Mouse (Mus musculus) forebrain, embryonic 13.5 days (tissue): ENCODE measurements around the gene Gm10570. TPM values are rescaled to one million over a fixed set of nuclear protein-coding genes. Genes with fewer than 3 reads are reported as not detected.

ENCODE experiments used
- ATAC-seq: fragments of 200-750 bp; cut with Nextera tagmentation; 2 replicates; pipeline ENCODE4 v1.8.0; 2017
- H3K27ac ChIP-seq: fragments of 300-500 bp; sonication (generic); 2 replicates; pipeline ENCODE4 v1.5.1; 2015; ENCODE audit warnings: inconsistent platforms, mild to moderate bottlenecking, moderate library complexity
- H3K27me3 ChIP-seq: fragments of 300-500 bp; sonication (generic); 2 replicates; pipeline ENCODE4 v1.6.1; 2015; ENCODE audit warnings: mild to moderate bottlenecking, inconsistent platforms
- H3K36me3 ChIP-seq: fragments of 300-500 bp; sonication (generic); 2 replicates; pipeline ENCODE4 v1.6.1; 2015; ENCODE audit warnings: mild to moderate bottlenecking, inconsistent platforms; ENCODE audit not compliant: poor library complexity, severe bottlenecking
- H3K4me1 ChIP-seq: fragments of 300-500 bp; sonication (generic); 2 replicates; pipeline ENCODE4 v1.6.1; 2015; ENCODE audit warnings: inconsistent platforms
- H3K4me2 ChIP-seq: fragments of 300-500 bp; sonication (generic); 2 replicates; pipeline ENCODE4 v1.6.1; 2015; ENCODE audit warnings: inconsistent platforms, mild to moderate bottlenecking, moderate library complexity
- H3K4me3 ChIP-seq: fragments of 300-500 bp; sonication (generic); 2 replicates; pipeline ENCODE4 v1.5.1; 2015; ENCODE audit warnings: mild to moderate bottlenecking, inconsistent platforms
- H3K9ac ChIP-seq: fragments of 300-500 bp; sonication (generic); 2 replicates; pipeline ENCODE4 v1.6.1; 2015; ENCODE audit warnings: mild to moderate bottlenecking, inconsistent platforms
- H3K9me3 ChIP-seq: fragments of 300-500 bp; sonication (generic); replicated peaks from 2 replicates; pipeline ENCODE4 v1.6.1; 2016; ENCODE audit warnings: inconsistent platforms
- WGBS: fragments of 180-500 bp; shearing (Covaris S2); methylation state at CpG from one replicate; pipeline ENCODE4 v1.1.7; 2015; 5-methylcytosine and 5-hydroxymethylcytosine counted together
- polyA plus RNA-seq: library from polyadenylated mRNA; unstranded; fragments of >200 nt; fragmentation: Nextera tagmentation; extraction: Ambion mirVana; gene quantifications from 2 replicates; pipeline ENCODE4 v1.2.1, GENCODE M21; 2015

The Gm10570 gene
- 0.72 TPM in 1 of 2 replicates, not detected in the other for polyA plus RNA-seq

DNA sequence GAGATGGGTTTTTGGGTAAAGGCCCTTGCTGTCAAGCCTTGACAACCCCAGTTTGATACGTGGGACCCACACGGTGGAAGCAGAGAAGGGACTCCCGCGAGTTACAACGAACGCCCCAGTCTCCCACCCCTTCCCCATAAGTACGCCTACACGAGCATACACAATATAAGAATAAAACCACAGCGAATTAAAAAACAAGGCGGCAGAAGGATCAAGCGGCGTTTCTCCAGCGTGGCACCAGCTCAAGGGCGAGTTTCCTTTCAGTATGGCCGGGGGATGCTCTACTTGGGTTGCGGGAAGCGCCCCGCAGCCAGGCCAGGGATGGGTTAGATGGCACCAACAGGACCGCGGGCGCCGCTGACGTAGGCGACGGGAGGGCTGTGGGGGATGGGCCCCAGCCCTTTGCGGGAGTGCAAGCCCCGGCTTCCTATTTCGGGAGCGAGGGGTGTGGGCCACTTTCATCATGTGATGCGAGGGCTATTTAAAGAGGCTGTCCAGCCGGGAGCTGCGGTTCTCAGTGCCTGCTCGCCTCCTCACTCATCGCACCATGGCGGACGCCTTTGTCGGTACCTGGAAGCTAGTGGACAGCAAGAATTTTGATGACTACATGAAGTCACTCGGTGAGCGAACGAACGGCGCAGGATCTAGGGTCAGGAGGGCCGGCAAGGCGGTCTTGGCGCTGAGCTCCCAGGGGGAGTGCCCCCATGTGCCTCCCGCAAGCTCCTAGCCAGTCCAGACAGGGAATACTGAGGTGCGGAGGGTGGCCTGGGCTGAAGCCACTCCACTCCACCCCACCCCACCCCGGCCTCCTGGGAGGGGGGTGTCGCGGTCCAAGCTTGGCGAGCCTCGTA is at the start of gene Gm10570, which contains the start of gene Fabp3:
TSS of gene Gm10570 (minus strand) at position 444 of the 851 bp plus-strand sequence.
TSS of gene Fabp3 (plus strand) at position 365 of the 851 bp plus-strand sequence.
- peak; percentile 68 for ATAC-seq
- H3K4me2 ChIP-seq, result peak within 1 kb of the TSS; percentile 91
- H3K4me3 ChIP-seq, result peak within 1 kb of the TSS; percentile 57
- H3K27ac ChIP-seq, result no peak within 1 kb of the TSS
- H3K4me1 ChIP-seq, result peaks cover 14% of the 10 kb centered on the region
- H3K27me3 ChIP-seq, result peaks cover 54% of the 10 kb centered on the region
- under 1% methylated on average over 52 of the region's 52 CpGs for WGBS
- H3K9ac ChIP-seq, result peak within 1 kb of the TSS; percentile 63
- H3K36me3 ChIP-seq, result peaks cover 2% of the 10 kb centered on the region
- H3K9me3 ChIP-seq, result no peaks in the 10 kb centered on the region

DNA sequence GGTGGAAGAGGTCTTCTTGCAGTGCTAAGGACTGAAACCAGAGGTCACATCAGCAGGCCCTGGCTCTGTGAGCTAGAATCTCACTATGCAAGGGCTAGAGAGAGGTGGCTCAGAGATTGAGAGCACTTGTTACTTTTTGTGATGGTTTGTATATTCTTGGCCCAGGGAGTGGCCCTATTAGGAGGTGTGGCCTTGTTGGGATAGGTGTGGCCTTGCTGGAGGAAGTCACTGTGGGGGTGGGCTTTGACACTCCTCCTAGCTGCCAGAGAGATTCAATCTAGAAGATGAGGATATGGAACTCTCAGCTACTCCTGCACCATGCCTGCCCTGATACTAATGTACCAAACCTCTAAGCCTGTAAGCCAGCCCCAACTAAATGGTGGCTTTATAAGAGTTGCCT is 49.5 kb upstream of the Gm10570 start:
- peaks cover 26% of the 10 kb centered on the region for H3K36me3 ChIP-seq
- peaks cover 24% of the 10 kb centered on the region for H3K4me1 ChIP-seq
- H3K27ac ChIP-seq, result no peak overlapping the region
- H3K9me3 ChIP-seq, result no peaks in the 10 kb centered on the region
- H3K9ac ChIP-seq, result no peak overlapping the region
- H3K4me2 ChIP-seq, result no peak overlapping the region
- no peak for ATAC-seq
- H3K4me3 ChIP-seq, result no peak overlapping the region
- no peaks in the 10 kb centered on the region for H3K27me3 ChIP-seq

DNA sequence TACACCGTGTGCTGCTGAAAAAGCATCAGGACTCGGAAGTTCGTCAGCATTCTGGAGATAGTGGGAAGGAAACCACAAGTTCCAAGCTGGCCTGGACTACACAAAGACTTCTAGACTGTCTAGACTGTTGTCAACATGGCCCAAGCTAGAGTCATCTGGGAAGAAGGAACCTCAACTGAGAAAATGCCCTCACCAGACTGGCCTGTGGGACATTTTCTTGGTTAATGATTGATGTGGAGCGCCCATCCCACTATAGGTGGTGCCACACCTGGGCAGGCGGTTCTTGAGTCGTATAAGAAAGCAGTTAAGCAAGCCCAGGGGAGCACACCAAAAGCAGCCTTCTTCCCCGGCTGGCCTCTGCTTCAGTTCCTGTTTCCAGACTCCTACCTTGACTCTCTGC is 44.1 kb upstream of the Gm10570 start:
- Histone ChIP-seq H3K4me3 (no peak overlapping the region), H3K27me3 (no peaks in the 10 kb centered on the region), H3K36me3 (peaks cover 73% of the 10 kb centered on the region), H3K4me1 (no peaks in the 10 kb centered on the region), H3K27ac (no peak overlapping the region), H3K9ac (no peak overlapping the region), H3K4me2 (no peak overlapping the region), H3K9me3 (no peaks in the 10 kb centered on the region)
- no peak for ATAC-seq
- 91% methylated on average over 7 of the region's 7 CpGs for WGBS

DNA sequence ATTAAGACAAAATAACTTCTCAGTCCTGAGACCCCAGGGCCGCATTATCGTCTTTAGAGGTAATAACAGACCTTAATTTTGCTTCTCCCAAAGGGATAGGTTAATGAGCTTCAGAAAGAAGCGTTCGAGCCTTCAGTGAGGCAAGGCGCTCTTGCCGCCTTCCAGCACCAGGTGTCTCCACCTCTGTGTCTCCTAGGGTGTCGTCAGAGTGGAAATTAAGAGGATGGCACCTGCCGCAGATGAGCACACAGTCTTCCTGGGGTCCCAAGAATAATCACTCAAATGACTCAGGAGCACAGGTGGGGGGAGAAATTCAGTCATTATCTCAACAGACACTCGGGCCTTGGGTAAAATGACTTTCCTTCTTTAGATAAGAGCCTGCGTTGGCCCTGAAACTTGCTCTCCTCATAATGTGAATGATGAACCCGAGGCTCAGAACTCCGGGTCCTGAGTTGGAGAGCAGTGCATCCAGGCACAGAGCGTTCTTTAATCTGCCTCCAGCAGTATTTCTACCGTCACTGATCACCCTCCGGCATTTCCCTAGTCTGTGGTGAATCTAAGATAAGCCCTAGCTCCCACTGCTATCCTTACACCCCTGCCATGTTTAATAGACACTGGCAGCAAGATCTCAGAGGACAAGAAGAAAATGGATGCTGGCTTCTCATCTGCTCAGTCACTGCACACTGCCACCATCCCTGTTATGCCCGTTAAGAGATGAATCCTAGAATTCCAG is 42.4 kb upstream of the Gm10570 start:
- 87% methylated on average over 16 of the region's 16 CpGs for WGBS
- H3K4me2 ChIP-seq, result no peak overlapping the region
- H3K27me3 ChIP-seq, result no peaks in the 10 kb centered on the region
- H3K9me3 ChIP-seq, result no peaks in the 10 kb centered on the region
- H3K4me1 ChIP-seq, result no peaks in the 10 kb centered on the region
- no peak overlapping the region for H3K27ac ChIP-seq
- H3K9ac ChIP-seq, result no peak overlapping the region
- no peak overlapping the region for H3K4me3 ChIP-seq
- H3K36me3 ChIP-seq, result peaks cover 72% of the 10 kb centered on the region
- no peak for ATAC-seq

DNA sequence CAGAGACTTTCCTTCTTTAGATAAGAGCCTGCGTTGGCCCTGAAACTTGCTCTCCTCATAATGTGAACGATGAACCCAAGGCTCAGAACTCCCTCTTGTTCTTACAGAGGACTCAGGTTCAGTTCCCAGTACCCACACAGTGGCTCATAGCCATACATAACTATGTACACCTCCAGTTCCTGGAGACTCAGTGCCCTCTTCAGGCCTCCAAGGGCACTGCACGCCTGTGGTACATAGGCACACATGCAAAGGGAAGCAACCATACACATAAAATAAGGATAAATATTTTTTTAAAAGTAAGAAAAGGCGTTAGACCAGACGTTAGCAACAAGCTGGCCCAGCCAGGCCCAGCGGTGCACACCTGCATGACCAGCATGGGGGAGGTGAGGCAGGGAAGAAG is 41.2 kb upstream of the Gm10570 start:
- H3K27ac ChIP-seq, result no peak overlapping the region
- H3K27me3 ChIP-seq, result no peaks in the 10 kb centered on the region
- H3K4me1 ChIP-seq, result no peaks in the 10 kb centered on the region
- no peak overlapping the region for H3K9ac ChIP-seq
- ATAC-seq, result no peak
- no peak overlapping the region for H3K4me3 ChIP-seq
- peaks cover 76% of the 10 kb centered on the region for H3K36me3 ChIP-seq
- no peak overlapping the region for H3K4me2 ChIP-seq
- 96% methylated on average over 6 of the region's 6 CpGs for WGBS
- no peaks in the 10 kb centered on the region for H3K9me3 ChIP-seq

DNA sequence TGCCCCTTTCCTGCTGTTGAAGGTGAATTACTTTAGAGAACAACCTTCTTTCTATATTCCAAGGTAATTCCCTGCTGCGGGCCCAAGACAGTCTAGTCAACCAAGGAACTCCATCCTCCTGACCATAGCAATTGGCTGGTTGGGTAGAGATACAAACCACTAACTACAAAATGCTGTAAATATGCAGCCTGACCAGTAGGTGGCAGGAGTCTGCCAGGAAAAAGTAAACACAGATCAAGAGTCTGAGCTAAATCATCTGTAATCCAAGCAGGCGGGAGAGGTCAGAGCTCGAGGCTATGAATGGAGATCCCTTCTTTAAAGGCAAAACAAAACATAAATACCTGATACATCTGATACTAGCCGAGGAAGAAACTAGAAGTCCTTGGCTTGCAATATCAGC is 33.2 kb upstream of the Gm10570 start:
- Histone ChIP-seq H3K4me1 (no peaks in the 10 kb centered on the region), H3K36me3 (peaks cover 38% of the 10 kb centered on the region), H3K4me3 (no peak overlapping the region), H3K4me2 (no peak overlapping the region), H3K27me3 (no peaks in the 10 kb centered on the region), H3K9ac (no peak overlapping the region), H3K27ac (no peak overlapping the region), H3K9me3 (no peaks in the 10 kb centered on the region)
- 24% methylated on average over 4 of the region's 4 CpGs for WGBS
- ATAC-seq, result 0 out of 2 replicates have a peak, but pooled peaks have one; percentile 48

DNA sequence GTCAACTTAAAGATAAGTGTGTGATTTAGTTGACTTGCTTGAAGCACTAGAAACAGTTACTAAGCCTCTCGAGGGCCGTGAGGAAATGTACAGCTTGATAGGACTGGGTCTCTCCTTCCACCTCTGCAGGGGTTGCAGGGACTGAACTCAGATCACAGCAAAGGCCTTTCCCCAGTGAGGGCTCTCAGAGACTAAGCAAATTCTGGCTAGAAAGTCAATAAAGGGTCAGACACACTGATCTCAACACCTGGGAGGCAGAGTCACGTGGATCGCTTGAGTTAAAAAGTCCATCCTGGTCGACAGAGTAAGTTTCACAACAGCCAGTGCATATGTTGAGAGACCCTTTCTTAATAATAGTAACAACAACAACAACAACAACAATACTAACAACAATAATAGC is 27.4 kb upstream of the Gm10570 start:
- H3K4me1 ChIP-seq, result no peaks in the 10 kb centered on the region
- no peaks in the 10 kb centered on the region for H3K27me3 ChIP-seq
- no peak for ATAC-seq
- H3K36me3 ChIP-seq, result peaks cover 51% of the 10 kb centered on the region
- no peak overlapping the region for H3K27ac ChIP-seq
- H3K4me3 ChIP-seq, result no peak overlapping the region
- WGBS, result 93% methylated on average over 5 of the region's 5 CpGs
- H3K9ac ChIP-seq, result no peak overlapping the region
- no peak overlapping the region for H3K4me2 ChIP-seq
- no peaks in the 10 kb centered on the region for H3K9me3 ChIP-seq

DNA sequence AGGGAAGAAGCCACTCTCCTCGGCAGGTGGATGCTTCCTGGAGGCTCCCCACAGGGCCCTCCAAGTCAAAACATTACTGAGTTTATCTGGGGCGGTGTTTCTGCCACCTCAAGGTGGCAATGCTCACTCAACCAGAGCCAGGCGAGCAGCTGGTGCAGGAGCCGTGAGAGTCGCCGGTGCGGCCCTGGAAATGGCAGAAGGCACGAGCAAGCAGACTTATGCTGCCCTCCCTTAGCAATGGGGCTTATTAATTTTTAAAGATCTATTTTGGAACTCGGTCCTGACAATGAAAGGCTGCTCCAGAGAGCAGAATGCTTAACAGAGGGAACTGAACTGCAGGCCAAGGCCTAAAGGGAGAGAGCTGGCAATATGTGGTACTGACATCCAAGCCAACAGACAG is 18.9 kb upstream of the Gm10570 start:
- Histone ChIP-seq H3K27me3 (no peaks in the 10 kb centered on the region), H3K4me2 (no peak overlapping the region), H3K4me1 (no peaks in the 10 kb centered on the region), H3K4me3 (no peak overlapping the region), H3K9ac (no peak overlapping the region), H3K9me3 (no peaks in the 10 kb centered on the region), H3K27ac (0 out of 2 replicates have a peak overlapping the region, but pooled peaks have one; percentile 3), H3K36me3 (peaks cover 69% of the 10 kb centered on the region)
- WGBS, result 89% methylated on average over 9 of the region's 9 CpGs
- no peak for ATAC-seq

DNA sequence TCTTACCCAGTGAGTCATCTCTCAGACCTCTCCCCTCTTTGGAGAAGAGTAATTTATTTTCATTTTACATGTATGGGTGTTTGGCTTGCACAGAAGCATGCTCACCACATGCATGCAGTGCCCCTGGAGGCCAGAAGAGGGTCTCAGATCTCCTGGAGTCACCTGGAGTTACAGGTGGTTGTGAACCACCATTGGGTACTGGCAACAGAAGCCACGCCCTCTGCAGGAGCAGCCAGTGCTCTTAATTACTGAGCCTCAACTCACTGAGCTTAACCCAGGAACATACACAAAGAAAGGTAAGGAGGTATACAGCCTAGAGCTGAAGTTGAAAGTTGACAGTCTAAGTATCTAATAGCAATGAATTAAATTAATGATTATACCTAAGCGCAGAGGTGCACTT is 17.0 kb upstream of the Gm10570 start:
- Histone ChIP-seq H3K4me2 (no peak overlapping the region), H3K27me3 (no peaks in the 10 kb centered on the region), H3K27ac (no peak overlapping the region), H3K4me3 (no peak overlapping the region), H3K9me3 (no peaks in the 10 kb centered on the region), H3K36me3 (peaks cover 80% of the 10 kb centered on the region), H3K9ac (no peak overlapping the region), H3K4me1 (no peaks in the 10 kb centered on the region)
- WGBS, result 94% methylated on average over 2 of the region's 2 CpGs
- ATAC-seq, result no peak

DNA sequence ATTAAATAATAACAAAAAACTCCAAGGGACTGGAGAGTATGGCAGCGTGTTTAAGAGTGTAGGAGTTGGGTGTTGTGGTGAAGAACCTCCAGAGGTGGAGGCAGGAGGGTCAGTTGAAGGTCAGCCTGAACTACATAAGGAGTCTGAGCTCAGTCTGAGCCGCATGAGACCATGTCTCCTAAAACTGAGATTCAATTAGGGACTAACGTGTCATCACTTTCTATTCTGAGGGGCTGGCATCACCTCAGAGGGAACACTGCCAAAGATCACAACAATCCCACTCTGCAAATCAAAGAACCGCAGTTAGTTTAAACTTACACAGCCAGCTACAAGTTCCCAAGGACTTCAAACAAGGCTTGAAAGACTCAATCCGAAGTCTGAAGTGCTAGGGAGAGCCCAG is 15.1 kb upstream of the Gm10570 start:
- no peak overlapping the region for H3K4me2 ChIP-seq
- H3K4me3 ChIP-seq, result no peak overlapping the region
- WGBS, result 72% methylated on average over 5 of the region's 5 CpGs
- no peak overlapping the region for H3K27ac ChIP-seq
- ATAC-seq, result no peak
- H3K36me3 ChIP-seq, result peaks cover 88% of the 10 kb centered on the region
- no peaks in the 10 kb centered on the region for H3K9me3 ChIP-seq
- no peak overlapping the region for H3K9ac ChIP-seq
- no peaks in the 10 kb centered on the region for H3K27me3 ChIP-seq
- no peaks in the 10 kb centered on the region for H3K4me1 ChIP-seq

DNA sequence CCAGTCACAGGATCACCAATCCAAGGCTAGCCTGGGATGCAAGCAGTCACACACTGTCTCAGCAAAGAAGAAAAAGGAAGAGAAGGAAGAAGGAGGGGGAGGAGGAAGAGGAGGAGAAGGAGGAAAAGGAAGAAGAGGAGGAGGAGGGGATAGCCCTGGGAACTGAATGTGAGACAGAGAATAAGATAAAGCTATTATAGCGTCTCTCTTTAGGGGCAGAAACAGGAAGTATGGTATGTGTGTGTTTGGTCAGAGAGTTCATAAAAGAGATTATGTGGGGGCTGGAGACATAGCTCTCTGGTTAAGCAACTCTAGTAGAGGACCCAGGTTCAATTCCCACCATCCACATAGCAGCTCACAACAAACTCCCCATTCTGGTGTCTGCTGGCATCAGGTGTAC is 14.7 kb upstream of the Gm10570 start:
- 85% methylated on average over 1 of the region's 1 CpGs for WGBS
- no peak for ATAC-seq
- Histone ChIP-seq H3K36me3 (peaks cover 89% of the 10 kb centered on the region), H3K4me1 (no peaks in the 10 kb centered on the region), H3K4me3 (no peak overlapping the region), H3K9ac (no peak overlapping the region), H3K27me3 (no peaks in the 10 kb centered on the region), H3K9me3 (no peaks in the 10 kb centered on the region), H3K4me2 (no peak overlapping the region), H3K27ac (no peak overlapping the region)

DNA sequence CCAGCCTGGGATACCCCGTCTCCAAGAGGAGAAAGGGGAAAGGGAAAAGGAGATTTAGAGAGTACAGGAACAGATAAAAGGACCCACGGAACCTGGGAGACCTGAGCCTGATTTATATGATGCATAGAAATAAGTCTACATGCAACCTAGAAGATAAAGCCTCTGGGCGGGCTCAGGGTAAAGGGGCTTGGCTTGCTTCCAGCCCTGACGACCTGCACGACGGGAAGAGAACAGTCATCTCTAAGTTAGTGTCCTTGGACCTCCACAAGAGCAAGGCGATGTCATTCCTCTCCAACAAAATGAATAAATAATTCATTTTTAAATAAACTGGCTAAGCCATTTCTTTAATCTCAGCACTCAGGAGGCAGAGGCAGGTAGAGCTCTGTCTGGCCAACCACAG is 14.1 kb upstream of the Gm10570 start:
- H3K27me3 ChIP-seq, result no peaks in the 10 kb centered on the region
- no peak overlapping the region for H3K4me2 ChIP-seq
- 80% methylated on average over 7 of the region's 7 CpGs for WGBS
- ATAC-seq, result no peak
- H3K4me1 ChIP-seq, result no peaks in the 10 kb centered on the region
- no peak overlapping the region for H3K27ac ChIP-seq
- H3K36me3 ChIP-seq, result peaks cover 93% of the 10 kb centered on the region
- no peak overlapping the region for H3K4me3 ChIP-seq
- H3K9ac ChIP-seq, result no peak overlapping the region
- no peaks in the 10 kb centered on the region for H3K9me3 ChIP-seq
